Mouse (Mus musculus) kidney, adult 2 months (tissue): Measurements from ENCODE around the gene Rnf183. TPM values are rescaled to one million over a fixed set of nuclear protein-coding genes. Genes with fewer than 3 reads are reported as not detected.

ENCODE experiments used
- DNase-seq: peaks from one replicate; pipeline ENCODE4 v3.0.0; 2021
- H3K27ac ChIP-seq: fragments of 200-500 bp; 2 replicates; pipeline ENCODE4 v1.5.1; 2012; ENCODE audit warnings: low read depth, low read length, control low read depth, inconsistent platforms; ENCODE audit not compliant: insufficient read depth
- H3K27me3 ChIP-seq: fragments of 200-500 bp; replicated peaks from 2 replicates; pipeline ENCODE4 v1.6.1; 2012; ENCODE audit warnings: mild to moderate bottlenecking, moderate library complexity, low read length, inconsistent platforms; ENCODE audit not compliant: control insufficient read depth, insufficient read depth
- H3K36me3 ChIP-seq: fragments of 200-500 bp; 2 replicates; pipeline ENCODE4 v1.6.1; 2012; ENCODE audit warnings: mild to moderate bottlenecking, moderate library complexity, low read length, inconsistent platforms; ENCODE audit not compliant: control insufficient read depth, insufficient read depth
- H3K4me1 ChIP-seq: fragments of 200-500 bp; 2 replicates; pipeline ENCODE4 v1.6.1; 2011; ENCODE audit warnings: low read length; ENCODE audit not compliant: control insufficient read depth, insufficient read depth
- H3K4me3 ChIP-seq: fragments of 200-500 bp; 2 replicates; pipeline ENCODE4 v1.5.1; 2011; ENCODE audit warnings: mild to moderate bottlenecking, low read depth, low read length, control low read depth; ENCODE audit not compliant: insufficient read depth
- CTCF ChIP-seq: fragments of 200-500 bp; conservative IDR thresholded peaks from 2 replicates; pipeline ENCODE4 v1.5.1; 2011; ENCODE audit warnings: low read depth, mild to moderate bottlenecking, control low read depth, low read length, moderate library complexity, mixed read lengths; ENCODE audit not compliant: insufficient read depth, insufficient read length
- POLR2A ChIP-seq: fragments of 200-500 bp; IDR thresholded peaks from one replicate; pipeline ENCODE4 v1.6.1; 2011; ENCODE audit warnings: low read depth, low read length, control low read depth
- WGBS: fragments of 180-500 bp; shearing (Covaris S2); methylation state at CpG from one replicate; pipeline ENCODE4 v1.1.7; 2018; 5-methylcytosine and 5-hydroxymethylcytosine counted together
- polyA plus RNA-seq: library from polyadenylated mRNA; depleted of rRNA; stranded (reverse); fragments of >200 nt; gene quantifications from 2 replicates; pipeline ENCODE4 v1.2.3, GENCODE M21; 2012

Gene Rnf183
- polyA plus RNA-seq, 1 experiment = 180 TPM

GRCm38 (mm10) chr4:62409615-62410014, 25.4 kb downstream of the Rnf183 start:
- no peak overlapping the region for H3K27ac ChIP-seq
- DNase-seq = no peak
- H3K27me3 ChIP-seq = no peaks in the 10 kb centered on the region
- peaks cover 3% of the 10 kb centered on the region; the same call in 1 of the 2 replicates for H3K36me3 ChIP-seq
- TF ChIP-seq POLR2A = no peak
- no peak for TF ChIP-seq CTCF
- H3K4me3 ChIP-seq = no peak overlapping the region; the same call in 1 of the 2 replicates
- 14% methylated on average over 6 of the region's 6 CpGs for WGBS
- H3K4me1 ChIP-seq = peaks cover 3% of the 10 kb centered on the region; the same call in 1 of the 2 replicates

GRCm38 (mm10) chr4:62408601-62409282, 26.3 kb downstream of the Rnf183 start, which contains the start of the genes Cdc26 and Prpf4:
Gene Cdc26, minus strand, starts transcription at chr4:62408642.
Gene Prpf4, plus strand, starts transcription at chr4:62408797.
- H3K36me3 ChIP-seq = no peaks in the 10 kb centered on the region
- H3K4me3 ChIP-seq = peak within 1 kb of the TSS; percentile 98
- under 1% methylated on average over 39 of the region's 39 CpGs for WGBS
- TF ChIP-seq CTCF (no peak), POLR2A (peak; percentile 71)
- H3K27me3 ChIP-seq = no peaks in the 10 kb centered on the region
- peak; percentile 99 for DNase-seq
- peaks cover 3% of the 10 kb centered on the region; the same call in 1 of the 2 replicates for H3K4me1 ChIP-seq
- H3K27ac ChIP-seq = peak within 1 kb of the TSS; percentile 82

DNA sequence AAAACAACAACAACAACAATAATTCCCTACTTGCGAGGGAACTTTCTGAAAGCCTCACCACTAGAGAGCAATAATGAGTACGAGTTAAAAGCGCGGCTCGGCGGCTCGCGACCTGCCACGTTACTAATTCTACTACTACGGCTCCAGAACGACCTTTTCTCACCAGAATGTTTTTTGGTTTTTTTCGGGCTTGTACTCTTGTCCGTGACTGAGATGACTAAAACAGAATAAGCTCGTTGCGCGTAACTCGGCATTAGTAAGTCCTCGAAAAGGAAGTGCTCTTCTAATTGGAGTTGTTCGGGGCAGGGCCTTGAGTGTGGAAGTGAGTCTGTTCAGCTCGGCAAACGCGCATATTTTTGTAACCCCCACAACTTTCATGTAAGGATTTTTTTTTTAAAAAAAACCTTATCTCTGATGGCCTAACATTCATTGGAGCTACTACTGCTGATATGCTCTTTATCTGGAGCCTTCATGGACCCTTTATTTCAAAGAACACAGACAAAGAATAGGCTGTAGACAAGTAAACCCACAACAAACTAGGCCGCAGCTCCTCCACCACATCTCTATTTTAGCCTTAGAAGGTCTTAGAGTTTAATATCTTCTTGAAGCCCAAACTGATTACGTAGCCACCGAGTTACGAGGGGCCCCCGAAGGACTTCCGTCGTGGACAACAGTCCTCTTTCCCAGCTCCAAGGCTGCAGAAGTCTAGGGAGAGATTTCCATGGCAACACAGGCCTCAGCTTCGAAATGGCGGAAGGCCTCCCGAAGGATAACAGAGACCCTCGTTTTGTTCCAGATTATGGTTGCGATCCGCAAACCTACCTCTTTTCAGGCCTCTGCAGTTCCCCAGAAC, 27.1 kb downstream of the Rnf183 start:
- Histone ChIP-seq H3K27ac (peak overlapping the region; percentile 80), H3K36me3 (no peaks in the 10 kb centered on the region), H3K4me3 (peak overlapping the region; percentile 65), H3K27me3 (no peaks in the 10 kb centered on the region), H3K4me1 (peaks cover 3% of the 10 kb centered on the region; the same call in 1 of the 2 replicates)
- DNase-seq = peak; percentile 82
- WGBS = under 1% methylated on average over 35 of the region's 35 CpGs
- TF ChIP-seq POLR2A = no peak
- TF ChIP-seq CTCF = peak; percentile 56

- no peak overlapping the region for H3K4me3 ChIP-seq
- no peak overlapping the region for H3K27ac ChIP-seq
- no peak for DNase-seq
- H3K4me1 ChIP-seq = peaks cover 3% of the 10 kb centered on the region; the same call in 1 of the 2 replicates
- no peaks in the 10 kb centered on the region for H3K27me3 ChIP-seq
- 83% methylated on average over 4 of the region's 4 CpGs for WGBS
- H3K36me3 ChIP-seq = no peaks in the 10 kb centered on the region; the same call in 1 of the 2 replicates
- TF ChIP-seq POLR2A (no peak), CTCF (no peak)
Observed at GRCm38 (mm10) chr4:62406133-62406532, 28.9 kb downstream of the Rnf183 start.

GRCm38 (mm10) chr4:62398956-62399355, 36.1 kb downstream of the Rnf183 start:
- H3K4me3 ChIP-seq = no peak overlapping the region
- H3K36me3 ChIP-seq = peaks cover 7% of the 10 kb centered on the region
- no peak for DNase-seq
- 77% methylated on average over 3 of the region's 3 CpGs for WGBS
- H3K4me1 ChIP-seq = no peaks in the 10 kb centered on the region
- H3K27ac ChIP-seq = no peak overlapping the region
- TF ChIP-seq CTCF = no peak
- no peak for TF ChIP-seq POLR2A
- H3K27me3 ChIP-seq = no peaks in the 10 kb centered on the region

DNA sequence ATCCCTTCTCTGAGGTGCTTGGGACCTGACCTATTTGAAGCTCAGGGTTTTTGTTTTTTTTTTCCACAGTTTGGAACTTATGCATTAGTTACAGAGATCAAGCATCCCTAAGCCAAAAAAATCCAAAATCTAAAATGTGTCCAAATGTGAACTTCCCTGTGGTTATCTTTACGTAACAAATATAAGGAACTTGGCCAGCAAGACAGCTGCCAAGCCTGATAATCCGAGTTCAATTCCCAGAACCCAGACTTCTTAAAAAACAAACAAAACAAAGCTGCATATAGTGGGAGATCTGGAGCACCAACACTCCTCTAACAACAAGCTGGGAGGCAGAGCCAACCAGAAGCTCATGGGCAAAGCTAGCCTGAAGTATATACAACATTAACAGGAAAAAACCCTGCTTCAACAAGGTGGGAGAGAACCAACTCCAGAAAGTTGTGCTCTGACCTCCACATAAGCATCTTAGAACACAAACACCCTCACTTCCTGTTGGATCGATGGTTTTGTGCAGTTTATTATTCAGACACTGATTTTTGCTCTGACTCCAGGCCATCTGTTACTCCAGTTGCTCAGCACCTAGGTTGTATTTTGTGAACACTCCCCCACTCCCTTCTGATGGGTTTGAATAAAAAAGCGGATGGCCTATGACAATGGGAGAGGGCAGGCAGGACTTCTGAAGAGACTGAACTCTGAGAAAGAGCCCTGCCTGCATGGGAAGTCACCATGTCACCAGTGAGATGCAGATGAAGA, 37.3 kb downstream of the Rnf183 start:
- Histone ChIP-seq H3K27me3 (no peaks in the 10 kb centered on the region), H3K4me1 (no peaks in the 10 kb centered on the region), H3K36me3 (peaks cover 7% of the 10 kb centered on the region), H3K27ac (no peak overlapping the region), H3K4me3 (no peak overlapping the region)
- WGBS = 70% methylated on average over 4 of the region's 4 CpGs
- no peak for DNase-seq
- TF ChIP-seq POLR2A (no peak), CTCF (no peak)
